Mouse (Mus musculus) inflammation-experienced regulatory T-cells, adult 6 months (primary cell): ENCODE data around the gene Crygn. TPM values are rescaled to one million over a fixed set of nuclear protein-coding genes. Genes with fewer than 3 reads are reported as not detected.

Experiments used
- ATAC-seq: one replicate; pipeline ENCODE4 v1.8.0; 2017
- polyA plus RNA-seq, 3 experiments: library from polyadenylated mRNA; unstranded; fragments of 100-300 nt; shearing (Covaris generic); gene quantifications; one replicate each; pipeline ENCODE4 v1.2.1; 2017

Crygn gene
- polyA plus RNA-seq, 3 experiments from 2014 or later, result 3.2 TPM; not detected in 2

DNA sequence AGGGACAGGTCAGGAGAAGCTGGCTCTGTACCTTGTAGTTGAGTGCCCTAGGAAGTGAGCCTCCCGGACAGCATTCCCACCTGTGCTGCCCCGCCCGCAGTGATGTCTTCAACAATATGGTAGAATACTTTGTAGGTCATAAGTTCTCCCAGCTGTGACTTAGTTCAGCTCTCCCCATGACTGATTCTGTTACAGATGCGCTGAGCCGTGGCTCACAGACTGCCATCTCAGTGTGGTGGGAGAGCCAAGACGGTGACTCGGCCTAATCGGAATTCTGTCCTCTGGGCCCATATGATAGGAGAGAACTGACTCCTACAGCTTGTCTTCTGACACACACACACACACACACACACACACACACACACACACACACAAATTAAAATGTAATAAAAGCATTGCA lies 53.2 kb downstream of the Crygn start:
- no peak for ATAC-seq

DNA sequence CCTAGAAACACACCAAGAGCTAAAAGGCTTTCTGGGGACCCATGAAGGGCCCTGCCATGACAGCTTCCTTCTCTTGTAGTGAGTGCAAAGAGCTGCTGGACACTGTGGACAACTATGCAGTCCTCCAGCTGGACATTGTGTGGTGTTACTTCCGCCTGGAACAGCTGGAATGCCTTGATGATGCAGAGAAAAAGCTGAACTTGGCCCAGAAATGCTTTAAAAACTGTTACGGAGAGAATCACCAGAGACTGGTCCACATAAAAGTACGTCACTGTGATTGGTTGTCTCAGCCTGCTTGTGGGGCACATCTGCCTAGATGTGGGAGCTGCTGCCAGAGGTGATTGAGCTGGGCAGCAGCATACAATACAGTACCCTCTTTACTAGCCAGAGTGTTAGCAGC lies 56.5 kb downstream of the Crygn start:
- no peak for ATAC-seq

Other genes starting within 250 kb of the Crygn start
- under 1 TPM in 1 of 3 experiments, not detected in 2; 0.16 TPM for gene Gbx1, start 230.8 kb downstream of the Crygn start, polyA plus RNA-seq
- gene Asb10, start 217.0 kb downstream of the Crygn start, polyA plus RNA-seq, result not detected
- not detected for gene 4931409K22Rik, start 201.2 kb downstream of the Crygn start, polyA plus RNA-seq
- 10 to 100 TPM; 52.1 to 67.7 (median 61.3) TPM for gene Abcf2, start 180.5 kb downstream of the Crygn start, polyA plus RNA-seq
- gene Chpf2, start 171.3 kb downstream of the Crygn start, polyA plus RNA-seq, result 10 to 100 TPM in 2 of 3 experiments, 1 to 10 TPM in 1; 8.5 to 12.9 (median 10.0) TPM
- 1 to 10 TPM in 1 of 3 experiments, under 1 TPM in 2; 0.50 to 1.9 (median 0.69) TPM for gene Smarcd3, start 133.6 kb downstream of the Crygn start, polyA plus RNA-seq
- gene Nub1, start 72.5 kb downstream of the Crygn start, polyA plus RNA-seq, result 10 to 100 TPM; 63.3 to 79.7 (median 76.0) TPM
- under 1 TPM in 2 of 3 experiments, not detected in 1; 0.23 to 0.80 TPM for gene Wdr86, start 27.3 kb downstream of the Crygn start, polyA plus RNA-seq
- gene Rheb, start 84.6 kb upstream of the Crygn start, polyA plus RNA-seq, result 100 to 1,000 TPM in 1 of 3 experiments, 10 to 100 TPM in 2; 74.2 to 131 (median 98.5) TPM